Mouse (Mus musculus): ENCODE data around the gene Plekhm1. TPM values are rescaled to one million over a fixed set of nuclear protein-coding genes. Genes with fewer than 3 reads are reported as not detected.

Plekhm1 gene
- total and polyA plus RNA-seq, 3 experiments = 3.4 to 10.0 TPM; not detected in 1

- TF ChIP-seq TAL1 (IDR thresholded peaks at IDR 0.05; ENCODE audit: low read length) = no peak
- no peak for TF ChIP-seq MAX (IDR thresholded peaks at IDR 0.05; ENCODE audit: low read length)
- TF ChIP-seq CTCF (IDR thresholded peaks at IDR 0.05 in 2 of 3, conservative IDR thresholded peaks at IDR 0.05 in 1 of 3; ENCODE audit: control insufficient read depth in 1 of 3, insufficient read depth in 1 of 3, low read depth in 2 of 3, low read length in 3 of 3, poor library complexity in 1 of 3, severe bottlenecking in 1 of 3) = peak in 1 of 3 experiments; percentile 33; a peak in 2 of 6 replicates
- Histone ChIP-seq H3K9ac (ENCODE audit: control insufficient read depth, low read depth, low read length, poor library complexity, severe bottlenecking) (no peak overlapping the region), H3K9me3 (replicated peaks; ENCODE audit: insufficient read depth, low read length) (no peaks in the 10 kb centered on the region), H3K27me3 (ENCODE audit: control insufficient read depth in 1 of 2, insufficient read depth in 2 of 2, low read length in 2 of 2) (no peaks in the 10 kb centered on the region), H3K36me3 (ENCODE audit: control insufficient read depth in 1 of 2, insufficient read depth in 2 of 2, low read length in 2 of 2) (peaks cover 3 to 9% of the 10 kb centered on the region in 2 experiments; a peak in 3 of 4 replicates), H3K4me3 (ENCODE audit: control insufficient read depth in 1 of 2, insufficient read depth in 1 of 2, low read depth in 2 of 2, low read length in 2 of 2) (no peak overlapping the region), H3K79me2 (ENCODE audit: control insufficient read depth, insufficient read depth, low read length, poor library complexity) (no peaks in the 10 kb centered on the region), H3K27ac (ENCODE audit: control insufficient read depth, low read depth, low read length) (no peak overlapping the region), H3K4me1 (ENCODE audit: control insufficient read depth in 1 of 2, insufficient read depth in 2 of 2, low read length in 2 of 2) (0 out of 4 replicates have a peak, but pooled peaks cover 0 to 3% of the 10 kb centered on the region in 2 experiments)
- DNase-seq (ENCODE audit: low read depth, low spot score) = peak; percentile 30
Observed at GRCm38 (mm10) chr11:103399050-103399449, 13.4 kb downstream of the Plekhm1 start.

- Histone ChIP-seq H3K27ac (ENCODE audit: control insufficient read depth, low read depth, low read length) (no peak overlapping the region), H3K36me3 (ENCODE audit: control insufficient read depth in 1 of 2, insufficient read depth in 2 of 2, low read length in 2 of 2) (peaks cover 3 to 11% of the 10 kb centered on the region in 2 experiments; a peak in 3 of 4 replicates), H3K9me3 (replicated peaks; ENCODE audit: insufficient read depth, low read length) (no peaks in the 10 kb centered on the region), H3K4me3 (ENCODE audit: control insufficient read depth in 1 of 2, insufficient read depth in 1 of 2, low read depth in 2 of 2, low read length in 2 of 2) (no peak overlapping the region), H3K4me1 (ENCODE audit: control insufficient read depth in 1 of 2, insufficient read depth in 2 of 2, low read length in 2 of 2) (0 out of 4 replicates have a peak, but pooled peaks cover 0 to 3% of the 10 kb centered on the region in 2 experiments), H3K79me2 (ENCODE audit: control insufficient read depth, insufficient read depth, low read length, poor library complexity) (no peaks in the 10 kb centered on the region), H3K9ac (ENCODE audit: control insufficient read depth, low read depth, low read length, poor library complexity, severe bottlenecking) (no peak overlapping the region), H3K27me3 (ENCODE audit: control insufficient read depth in 1 of 2, insufficient read depth in 2 of 2, low read length in 2 of 2) (no peaks in the 10 kb centered on the region)
- TF ChIP-seq POLR2AphosphoS5 (IDR thresholded peaks at IDR 0.05; ENCODE audit: borderline replicate concordance, low read depth, low read length) = no peak
- TF ChIP-seq ZMIZ1 (IDR thresholded peaks at IDR 0.05; ENCODE audit: low read depth, low read length) = no peak
- TF ChIP-seq USF1 (IDR thresholded peaks at IDR 0.05; ENCODE audit: low read depth, low read length) = no peak
- TF ChIP-seq MAZ (IDR thresholded peaks at IDR 0.05; ENCODE audit: low read depth, low read length) = no peak
- no peak for TF ChIP-seq CHD2 (IDR thresholded peaks at IDR 0.05; ENCODE audit: low read length)
- no peak for TF ChIP-seq TAL1 (IDR thresholded peaks at IDR 0.05; ENCODE audit: low read length)
- TF ChIP-seq GATA1 (IDR thresholded peaks at IDR 0.05; ENCODE audit: low read depth, low read length) = no peak
- no peak for TF ChIP-seq BHLHE40 (IDR thresholded peaks at IDR 0.05; ENCODE audit: borderline replicate concordance, low read depth, low read length)
- TF ChIP-seq EP300 (IDR thresholded peaks at IDR 0.05; ENCODE audit: low read depth in 1 of 2, low read length in 2 of 2) = no peak
- no peak for TF ChIP-seq MYB (IDR thresholded peaks at IDR 0.05; ENCODE audit: low read depth, low read length)
- TF ChIP-seq MAX (IDR thresholded peaks at IDR 0.05; ENCODE audit: low read length) = no peak
- no peak for TF ChIP-seq GABPA (IDR thresholded peaks at IDR 0.05; ENCODE audit: low read depth, low read length)
- TF ChIP-seq MXI1 (IDR thresholded peaks at IDR 0.05; ENCODE audit: low read depth, low read length) = no peak
- TF ChIP-seq KAT2A (conservative IDR thresholded peaks at IDR 0.05; ENCODE audit: low read depth, low read length) = no peak
- TF ChIP-seq UBTF (IDR thresholded peaks at IDR 0.05; ENCODE audit: borderline replicate concordance, insufficient read depth, low read depth, low read length) = no peak
- TF ChIP-seq RAD21 (IDR thresholded peaks at IDR 0.05; ENCODE audit: low read depth, low read length) = no peak
- TF ChIP-seq MYC (IDR thresholded peaks at IDR 0.05; ENCODE audit: low read depth, low read length) = no peak
- no peak for TF ChIP-seq POLR2AphosphoS2 (IDR thresholded peaks at IDR 0.05; ENCODE audit: low read length)
- no peak for DNase-seq (ENCODE audit: low read depth, low spot score)
Observed at GRCm38 (mm10) chr11:103396682-103397081, 15.8 kb downstream of the Plekhm1 start.

Data from MEL (cell line).